Mouse (Mus musculus) stomach, postnatal 0 days (tissue): ENCODE measurements around the gene Cdk18.

Experiments used
- CTCF ChIP-seq: IDR thresholded peaks from 2 replicates; pipeline ENCODE4 v1.5.1; 2016; ENCODE audit warnings: antibody characterized with exemption, low read depth, mild to moderate bottlenecking, moderate library complexity
- EP300 ChIP-seq: optimal IDR thresholded peaks from 2 replicates; pipeline ENCODE3; 2016; ENCODE audit warnings: antibody characterized with exemption

DNA sequence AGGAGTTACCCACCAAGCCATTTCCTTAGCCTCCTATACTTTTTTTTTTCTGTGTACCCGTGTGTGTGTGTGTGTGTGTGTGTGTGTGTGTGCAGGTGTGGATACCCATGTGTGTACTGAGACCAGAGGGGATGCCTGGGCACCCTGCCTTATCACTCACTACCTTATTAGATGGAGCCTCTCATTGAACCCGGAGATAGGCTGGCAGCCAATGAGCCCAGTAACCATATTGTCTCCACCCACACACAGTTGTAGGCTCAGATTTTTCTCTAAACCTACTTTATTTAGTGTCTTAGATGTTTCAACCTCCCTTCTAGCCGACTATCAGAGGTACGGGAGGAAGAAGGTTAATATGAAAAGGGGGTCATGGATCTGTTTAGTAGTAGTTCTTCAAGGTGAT is 46.8 kb upstream of the Cdk18 start:
- TF ChIP-seq CTCF (no peak), EP300 (no peak)
